Mouse (Mus musculus) heart, embryonic 16.5 days (tissue): ENCODE measurements at regions not wholly inside any gene's neighbourhood (a gene's known extent, or its start where the extent isn't known, plus 50 kb on each side); places are given as distances from the start of the nearest gene placed in this dataset.
A peak's percentile ranks its signal among the peaks of the same experiment; 100 is the strongest.
"Not testable (repeated sequence)": the region's sequence is repeated elsewhere in the genome, so short reads cannot be mapped to it uniquely, and the experiment has no call there.

ENCODE experiments used
- ATAC-seq: fragments of 200-750 bp; cut with Nextera tagmentation; replicated peaks from 2 replicates; pipeline ENCODE4 v1.8.0; 2017; ENCODE audit warnings: moderate number of reproducible peaks; ENCODE audit not compliant: insufficient read depth, low FRiP score; ENCODE audit errors: extremely low read depth
- H3K27ac ChIP-seq: fragments of 300-500 bp; sonication (generic); 2 replicates; pipeline ENCODE4 v1.5.1; 2014; ENCODE audit warnings: mild to moderate bottlenecking, low read length, control low read depth, moderate library complexity
- H3K27me3 ChIP-seq: fragments of 300-500 bp; sonication (generic); 2 replicates; pipeline ENCODE4 v1.6.1; 2014; ENCODE audit warnings: low read length, mixed read lengths; ENCODE audit not compliant: control insufficient read depth, insufficient read depth
- H3K36me3 ChIP-seq: fragments of 300-500 bp; sonication (generic); 2 replicates; pipeline ENCODE4 v1.6.1; 2014; ENCODE audit not compliant: control insufficient read depth, insufficient read depth
- H3K4me1 ChIP-seq: fragments of 300-500 bp; sonication (generic); 2 replicates; pipeline ENCODE4 v1.6.1; 2014; ENCODE audit warnings: low read length, mixed read lengths; ENCODE audit not compliant: control insufficient read depth, insufficient read depth
- H3K4me2 ChIP-seq: fragments of 300-500 bp; sonication (generic); 2 replicates; pipeline ENCODE4 v1.6.1; 2014; ENCODE audit warnings: low read depth, mild to moderate bottlenecking, control low read depth, low read length
- H3K4me3 ChIP-seq: fragments of 300-500 bp; sonication (generic); 2 replicates; pipeline ENCODE4 v1.5.1; 2014; ENCODE audit warnings: mild to moderate bottlenecking, control low read depth, low read length
- H3K9ac ChIP-seq: fragments of 300-500 bp; sonication (generic); 2 replicates; pipeline ENCODE4 v1.6.1; 2014; ENCODE audit warnings: low read length, control low read depth
- H3K9me3 ChIP-seq: fragments of 300-500 bp; sonication (generic); replicated peaks from 2 replicates; pipeline ENCODE4 v1.6.1; 2016; ENCODE audit warnings: low read length; ENCODE audit not compliant: control insufficient read depth
- WGBS: fragments of 180-500 bp; shearing (Covaris S2); extraction: QIAGEN DNeasy Blood & Tissue Kit; methylation state at CpG from one replicate; pipeline ENCODE4 v1.1.7; 2014; 5-methylcytosine and 5-hydroxymethylcytosine counted together

- ATAC-seq, result no peak
Measured at GRCm38 (mm10) chr6:81808712-81809111, 114.8 kb upstream of the Gcfc2 start.

GRCm38 (mm10) chr6:81815248-81815961 lies 108.1 kb upstream of the Gcfc2 start:
- Histone ChIP-seq H3K27me3 (no peaks in the 10 kb centered on the region), H3K4me3 (no peak overlapping the region), H3K27ac (no peak overlapping the region), H3K9ac (no peak overlapping the region), H3K9me3 (no peaks in the 10 kb centered on the region), H3K36me3 (no peaks in the 10 kb centered on the region), H3K4me1 (no peaks in the 10 kb centered on the region), H3K4me2 (no peak overlapping the region)
- ATAC-seq, result no peak
- WGBS, result 43% methylated on average over 8 of the region's 8 CpGs

More at GRCm38 (mm10) chr6:81808712-81809111, 114.8 kb upstream of the Gcfc2 start:
- no peaks in the 10 kb centered on the region for H3K4me1 ChIP-seq
- no peaks in the 10 kb centered on the region for H3K27me3 ChIP-seq
- H3K27ac ChIP-seq, result no peak overlapping the region
- H3K4me3 ChIP-seq, result no peak overlapping the region
- WGBS, result 78% methylated on average over 13 of the region's 13 CpGs
- no peaks in the 10 kb centered on the region for H3K36me3 ChIP-seq
- no peak overlapping the region for H3K4me2 ChIP-seq
- H3K9me3 ChIP-seq, result no peaks in the 10 kb centered on the region
- H3K9ac ChIP-seq, result no peak overlapping the region

GRCm38 (mm10) chr6:81815962-81816338 lies 107.5 kb upstream of the Gcfc2 start:
- ATAC-seq, result no peak
- no peaks in the 10 kb centered on the region for H3K27me3 ChIP-seq
- H3K4me3 ChIP-seq, result no peak overlapping the region
- WGBS, result 62% methylated on average over 7 of the region's 7 CpGs
- no peak overlapping the region for H3K27ac ChIP-seq
- no peaks in the 10 kb centered on the region for H3K36me3 ChIP-seq
- no peak overlapping the region for H3K4me2 ChIP-seq
- H3K9me3 ChIP-seq, result no peaks in the 10 kb centered on the region
- H3K9ac ChIP-seq, result no peak overlapping the region
- no peaks in the 10 kb centered on the region for H3K4me1 ChIP-seq

- 65% methylated on average over 9 of the region's 9 CpGs for WGBS
- Histone ChIP-seq H3K36me3 (no peaks in the 10 kb centered on the region), H3K27ac (no peak overlapping the region), H3K4me2 (no peak overlapping the region), H3K27me3 (no peaks in the 10 kb centered on the region), H3K4me3 (no peak overlapping the region), H3K9ac (no peak overlapping the region), H3K4me1 (no peaks in the 10 kb centered on the region), H3K9me3 (no peaks in the 10 kb centered on the region)
- ATAC-seq, result no peak
Measured at GRCm38 (mm10) chr6:81817050-81817827, 106.2 kb upstream of the Gcfc2 start.

- no peak for ATAC-seq
- Histone ChIP-seq H3K9ac (no peak overlapping the region), H3K4me2 (no peak overlapping the region), H3K27me3 (no peaks in the 10 kb centered on the region), H3K4me3 (no peak overlapping the region), H3K9me3 (no peaks in the 10 kb centered on the region), H3K36me3 (no peaks in the 10 kb centered on the region), H3K27ac (no peak overlapping the region), H3K4me1 (no peaks in the 10 kb centered on the region)
- 91% methylated on average over 10 of the region's 10 CpGs for WGBS
Measured at GRCm38 (mm10) chr6:81818573-81818972, 104.9 kb upstream of the Gcfc2 start.

GRCm38 (mm10) chr6:81820078-81820477 lies 103.4 kb upstream of the Gcfc2 start:
- no peak overlapping the region for H3K27ac ChIP-seq

GRCm38 (mm10) chr6:81839474-81840153 lies 83.9 kb upstream of the Gcfc2 start:
- Histone ChIP-seq H3K4me2 (peak overlapping the region; percentile 57), H3K4me3 (peak overlapping the region; percentile 38), H3K27ac (no peak overlapping the region), H3K4me1 (no peaks in the 10 kb centered on the region), H3K36me3 (no peaks in the 10 kb centered on the region), H3K9me3 (no peaks in the 10 kb centered on the region), H3K9ac (no peak overlapping the region), H3K27me3 (no peaks in the 10 kb centered on the region)
- ATAC-seq, result peak; percentile 41; the same call in 1 of the 2 replicates
- 56% methylated on average over 11 of the region's 11 CpGs for WGBS

More at GRCm38 (mm10) chr6:81820078-81820477, 103.4 kb upstream of the Gcfc2 start:
- Histone ChIP-seq H3K9ac (no peak overlapping the region), H3K9me3 (no peaks in the 10 kb centered on the region), H3K36me3 (no peaks in the 10 kb centered on the region), H3K4me1 (no peaks in the 10 kb centered on the region), H3K4me2 (no peak overlapping the region), H3K4me3 (no peak overlapping the region), H3K27me3 (no peaks in the 10 kb centered on the region)
- no peak for ATAC-seq
- 68% methylated on average over 5 of the region's 5 CpGs for WGBS

- 85% methylated on average over 13 of the region's 13 CpGs for WGBS
- not testable (repeated sequence) for H3K36me3 ChIP-seq, H3K27ac ChIP-seq, H3K4me2 ChIP-seq, H3K9me3 ChIP-seq, H3K4me1 ChIP-seq, H3K9ac ChIP-seq, ATAC-seq, H3K4me3 ChIP-seq, H3K27me3 ChIP-seq
Measured at GRCm38 (mm10) chr6:81868207-81868606, 55.3 kb upstream of the Gcfc2 start.
